17 mouse cellular contexts compared by ENCODE assay signal in genomic region chr9:10384455-10384854, GRCm38 (mm10).
DNase-seq lines count a peak whose midpoint lies in the region; TF ChIP-seq lines count a peak whose summit lies in the region.
"Had no signal": no experiment of that assay in that cellular context is flagged by ENCODE, and none has a peak within 500 bp of the region (broad histone marks: within the 10 kb centered on the region; RNA-seq: fewer than 3 reads in every experiment).

No protein-coding gene starts in this region.

- H3K27ac ChIP-seq in MEL (ENCODE audit: control insufficient read depth, low read depth, low read length) = no peak overlapping the region

- no peaks in the 10 kb centered on the region for H3K79me2 ChIP-seq in MEL (ENCODE audit: control insufficient read depth, insufficient read depth, low read length, poor library complexity)

- TF ChIP-seq POLR2A in MEL (IDR thresholded peaks at IDR 0.05; ENCODE audit: control insufficient read depth in 1 of 2, insufficient read depth in 1 of 2, low read depth in 1 of 2, low read length in 2 of 2, poor library complexity in 1 of 2) = no peak

- no peak overlapping the region for H3K9ac ChIP-seq in MEL (ENCODE audit: control insufficient read depth, low read depth, low read length, poor library complexity, severe bottlenecking)

- no peak for TF ChIP-seq CTCF in MEL (IDR thresholded peaks at IDR 0.05 in 2 of 3, conservative IDR thresholded peaks at IDR 0.05 in 1 of 3; ENCODE audit: control insufficient read depth in 1 of 3, insufficient read depth in 1 of 3, low read depth in 2 of 3, low read length in 3 of 3, poor library complexity in 1 of 3, severe bottlenecking in 1 of 3)

- DNase-seq in MEL (ENCODE audit: low read depth, low spot score) = no peak
- DNase-seq in heart, adult 8-10 months (ENCODE audit: low spot score) = no peak
- DNase-seq: adrenal gland, adult 2 months; adrenal gland, adult 8-10 months; adrenal gland, postnatal 10 days; adrenal gland, postnatal 14 days; adrenal gland, postnatal 25 days; adrenal gland, postnatal 36 days; B cell, adult 2 months; cerebellum, adult 11 months; cerebellum, adult 11-12 months; cerebellum, adult 18-20 months; cerebellum, adult 2 months; cerebellum, adult 8-10 months had no signal

- no peak for TF ChIP-seq RAD21 in MEL (IDR thresholded peaks at IDR 0.05; ENCODE audit: low read depth, low read length)

- TF ChIP-seq EP300 in MEL (IDR thresholded peaks at IDR 0.05; ENCODE audit: low read depth in 1 of 2, low read length in 2 of 2) = peak in 1 of 2 experiments; percentile 70; a peak in 1 of 4 replicates

- peaks cover 0 to 4% of the 10 kb centered on the region in 2 experiments; a peak in 2 of 4 replicates for H3K36me3 ChIP-seq in MEL (ENCODE audit: control insufficient read depth in 1 of 2, insufficient read depth in 2 of 2, low read length in 2 of 2)
- H3K36me3 ChIP-seq: G1E had no signal

- H3K27me3 ChIP-seq in MEL (ENCODE audit: control insufficient read depth in 1 of 2, insufficient read depth in 2 of 2, low read length in 2 of 2) = no peaks in the 10 kb centered on the region
- H3K27me3 ChIP-seq: CH12.LX, Patski had no signal

- peaks cover 0 to 4% of the 10 kb centered on the region in 2 experiments; a peak in 1 of 4 replicates for H3K4me1 ChIP-seq in MEL (ENCODE audit: control insufficient read depth in 1 of 2, insufficient read depth in 2 of 2, low read length in 2 of 2)

- no peaks in the 10 kb centered on the region for H3K9me3 ChIP-seq in MEL (replicated peaks; ENCODE audit: insufficient read depth, low read length)
- H3K9me3 ChIP-seq: G1E had no signal

- H3K4me3 ChIP-seq in MEL (ENCODE audit: control insufficient read depth in 1 of 2, insufficient read depth in 1 of 2, low read depth in 2 of 2, low read length in 2 of 2) = no peak overlapping the region

TF ChIP-seq in MEL, 35 proteins besides CTCF, POLR2A, EP300 and RAD21:
- TF ChIP-seq TCF12 (IDR thresholded peaks at IDR 0.05; ENCODE audit: low read depth, low read length) = peak; percentile 88
- TF ChIP-seq ZMIZ1 (IDR thresholded peaks at IDR 0.05; ENCODE audit: low read depth, low read length) = 0 out of 2 replicates have a peak, but pooled peaks have one; percentile 34
- TF ChIP-seq MEF2A (IDR thresholded peaks at IDR 0.05; ENCODE audit: extremely low read depth, insufficient replicate concordance, low read depth, low read length, poor library complexity, severe bottlenecking) = no peak
- TF ChIP-seq ETS1 (IDR thresholded peaks at IDR 0.05; ENCODE audit: low read depth, low read length) = peak; percentile 42; the same call in 1 of the 2 replicates
- TF ChIP-seq RCOR1 (IDR thresholded peaks at IDR 0.05; ENCODE audit: low read depth, low read length) = peak; percentile 76; the same call in 1 of the 2 replicates
- TF ChIP-seq CHD2 (IDR thresholded peaks at IDR 0.05; ENCODE audit: low read length) = no peak
